Mouse (Mus musculus): Measurements from ENCODE around the gene Zfp784. TPM values are rescaled to one million over a fixed set of nuclear protein-coding genes. Genes with fewer than 3 reads are reported as not detected.
"Not testable (repeated sequence)": the region's sequence is repeated elsewhere in the genome, so short reads cannot be mapped to it uniquely, and the experiment has no call there.

The Zfp784 gene
- polyA plus RNA-seq, 1 experiment, result 6.8 TPM

- no peaks in the 10 kb centered on the region for H3K27me3 ChIP-seq (replicated peaks; ENCODE audit: control insufficient read depth, insufficient read depth, low read length)
- no peak for DNase-seq
- peak overlapping the region; percentile 83 for H3K27ac ChIP-seq (ENCODE audit: insufficient read depth, low read depth, low read length)
- peaks cover 13% of the 10 kb centered on the region; the same call in 1 of the 2 replicates for H3K4me1 ChIP-seq (ENCODE audit: control insufficient read depth, insufficient read depth, low read length)
- 5% methylated on average over 6 of the region's 6 CpGs for WGBS
- H3K36me3 ChIP-seq (ENCODE audit: control insufficient read depth, insufficient read depth, low read length), result peaks cover 4% of the 10 kb centered on the region; the same call in 1 of the 2 replicates
- H3K4me3 ChIP-seq (ENCODE audit: insufficient read depth, low read depth, low read length), result peak overlapping the region; percentile 94
- no peak for TF ChIP-seq POLR2A (IDR thresholded peaks at IDR 0.05; ENCODE audit: low read depth, low read length)
- no peak for TF ChIP-seq CTCF (conservative IDR thresholded peaks at IDR 0.05; ENCODE audit: insufficient read depth, insufficient read length, low read depth, low read length)
These were observed 42.6 kb upstream of the Zfp784 start for GRCm38 (mm10) chr7:5080815-5081214.

- Histone ChIP-seq H3K36me3 (ENCODE audit: control insufficient read depth, insufficient read depth, low read length) (peaks cover 4% of the 10 kb centered on the region; the same call in 1 of the 2 replicates), H3K27ac (ENCODE audit: insufficient read depth, low read depth, low read length) (peak within 1 kb of the TSS; percentile 84), H3K27me3 (replicated peaks; ENCODE audit: control insufficient read depth, insufficient read depth, low read length) (no peaks in the 10 kb centered on the region), H3K4me1 (ENCODE audit: control insufficient read depth, insufficient read depth, low read length) (peaks cover 8% of the 10 kb centered on the region; the same call in 1 of the 2 replicates), H3K4me3 (ENCODE audit: insufficient read depth, low read depth, low read length) (peak within 1 kb of the TSS; percentile 94)
- under 1% methylated on average over 79 of the region's 81 CpGs for WGBS
- peak; percentile 98 for DNase-seq
- TF ChIP-seq CTCF (conservative IDR thresholded peaks at IDR 0.05; ENCODE audit: insufficient read depth, insufficient read length, low read depth, low read length), result no peak
- no peak for TF ChIP-seq POLR2A (IDR thresholded peaks at IDR 0.05; ENCODE audit: low read depth, low read length)
These were observed 41.9 kb upstream of the Zfp784 start, which contains the start of gene Epn1 for GRCm38 (mm10) chr7:5080010-5080751. Epn1 (plus strand) TSS chr7:5080235.

GRCm38 (mm10) chr7:5079365-5080009 is 41.2 kb upstream of the Zfp784 start:
- H3K36me3 ChIP-seq (ENCODE audit: control insufficient read depth, insufficient read depth, low read length); H3K27me3 ChIP-seq (replicated peaks; ENCODE audit: control insufficient read depth, insufficient read depth, low read length); H3K4me1 ChIP-seq (ENCODE audit: control insufficient read depth, insufficient read depth, low read length); DNase-seq: not testable (repeated sequence)
- peak overlapping the region; percentile 78 for H3K4me3 ChIP-seq (ENCODE audit: insufficient read depth, low read depth, low read length)
- WGBS, result 31% methylated on average over 13 of the region's 13 CpGs
- H3K27ac ChIP-seq (ENCODE audit: insufficient read depth, low read depth, low read length), result peak overlapping the region; percentile 84

GRCm38 (mm10) chr7:5076931-5077330 is 38.7 kb upstream of the Zfp784 start:
- Histone ChIP-seq H3K4me1 (ENCODE audit: control insufficient read depth, insufficient read depth, low read length) (peaks cover 7% of the 10 kb centered on the region; the same call in 1 of the 2 replicates), H3K36me3 (ENCODE audit: control insufficient read depth, insufficient read depth, low read length) (peaks cover 8% of the 10 kb centered on the region), H3K27me3 (replicated peaks; ENCODE audit: control insufficient read depth, insufficient read depth, low read length) (no peaks in the 10 kb centered on the region), H3K27ac (ENCODE audit: insufficient read depth, low read depth, low read length) (no peak overlapping the region), H3K4me3 (ENCODE audit: insufficient read depth, low read depth, low read length) (no peak overlapping the region)
- 74% methylated on average over 2 of the region's 2 CpGs for WGBS
- TF ChIP-seq POLR2A (IDR thresholded peaks at IDR 0.05; ENCODE audit: low read depth, low read length), result no peak
- TF ChIP-seq CTCF (conservative IDR thresholded peaks at IDR 0.05; ENCODE audit: insufficient read depth, insufficient read length, low read depth, low read length), result no peak
- no peak for DNase-seq

DNA sequence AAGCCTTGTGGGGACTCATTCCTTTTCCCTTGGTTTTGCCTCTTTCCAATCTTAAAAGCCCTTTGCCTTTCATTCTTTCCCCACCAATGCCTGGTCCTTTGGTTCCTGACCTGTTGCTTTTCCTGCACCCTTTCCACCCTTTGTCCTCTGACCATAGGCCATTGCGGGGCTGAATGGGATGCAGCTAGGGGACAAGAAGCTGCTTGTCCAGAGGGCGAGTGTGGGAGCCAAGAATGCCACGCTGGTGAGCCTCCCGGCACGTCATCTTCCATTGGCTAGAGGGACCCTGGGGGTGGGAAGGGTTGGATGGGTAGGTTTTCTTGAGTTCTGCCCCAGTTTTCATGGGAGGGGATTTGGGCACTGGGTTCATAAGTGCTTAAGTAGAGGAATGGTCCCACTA is 36.7 kb upstream of the Zfp784 start:
- H3K4me1 ChIP-seq (ENCODE audit: control insufficient read depth, insufficient read depth, low read length), result no peaks in the 10 kb centered on the region
- H3K27me3 ChIP-seq (replicated peaks; ENCODE audit: control insufficient read depth, insufficient read depth, low read length), result no peaks in the 10 kb centered on the region
- no peak overlapping the region for H3K27ac ChIP-seq (ENCODE audit: insufficient read depth, low read depth, low read length)
- WGBS, result 56% methylated on average over 5 of the region's 5 CpGs
- TF ChIP-seq POLR2A (IDR thresholded peaks at IDR 0.05; ENCODE audit: low read depth, low read length) (no peak), CTCF (conservative IDR thresholded peaks at IDR 0.05; ENCODE audit: insufficient read depth, insufficient read length, low read depth, low read length) (no peak)
- H3K4me3 ChIP-seq (ENCODE audit: insufficient read depth, low read depth, low read length), result no peak overlapping the region
- peaks cover 13% of the 10 kb centered on the region for H3K36me3 ChIP-seq (ENCODE audit: control insufficient read depth, insufficient read depth, low read length)
- DNase-seq, result peak; percentile 57

DNA sequence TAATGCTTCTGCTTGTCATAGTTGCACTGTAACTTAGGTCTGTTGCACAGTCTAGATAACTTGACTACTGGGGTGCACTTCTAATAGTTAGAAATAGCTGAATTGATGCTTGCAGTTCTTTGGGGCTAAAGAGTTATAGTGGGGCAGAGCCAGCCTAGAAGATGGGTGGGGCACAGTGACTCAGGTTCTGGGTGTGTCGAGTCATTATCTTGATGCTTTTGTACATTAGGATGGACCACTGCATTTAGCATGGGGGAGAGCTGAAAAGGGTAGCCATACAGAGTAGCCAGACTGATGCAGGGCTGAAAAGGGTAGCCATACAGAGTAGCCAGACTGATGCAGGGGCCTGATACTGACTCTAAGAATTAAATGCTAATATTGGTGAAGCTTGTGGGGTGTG is 35.3 kb upstream of the Zfp784 start:
- 81% methylated on average over 1 of the region's 1 CpGs for WGBS
- no peaks in the 10 kb centered on the region for H3K27me3 ChIP-seq (replicated peaks; ENCODE audit: control insufficient read depth, insufficient read depth, low read length)
- H3K27ac ChIP-seq (ENCODE audit: insufficient read depth, low read depth, low read length), result no peak overlapping the region
- no peak for DNase-seq
- H3K4me3 ChIP-seq (ENCODE audit: insufficient read depth, low read depth, low read length), result no peak overlapping the region
- no peaks in the 10 kb centered on the region for H3K4me1 ChIP-seq (ENCODE audit: control insufficient read depth, insufficient read depth, low read length)
- H3K36me3 ChIP-seq (ENCODE audit: control insufficient read depth, insufficient read depth, low read length), result peaks cover 16% of the 10 kb centered on the region
- TF ChIP-seq CTCF (conservative IDR thresholded peaks at IDR 0.05; ENCODE audit: insufficient read depth, insufficient read length, low read depth, low read length), result no peak
- no peak for TF ChIP-seq POLR2A (IDR thresholded peaks at IDR 0.05; ENCODE audit: low read depth, low read length)

DNA sequence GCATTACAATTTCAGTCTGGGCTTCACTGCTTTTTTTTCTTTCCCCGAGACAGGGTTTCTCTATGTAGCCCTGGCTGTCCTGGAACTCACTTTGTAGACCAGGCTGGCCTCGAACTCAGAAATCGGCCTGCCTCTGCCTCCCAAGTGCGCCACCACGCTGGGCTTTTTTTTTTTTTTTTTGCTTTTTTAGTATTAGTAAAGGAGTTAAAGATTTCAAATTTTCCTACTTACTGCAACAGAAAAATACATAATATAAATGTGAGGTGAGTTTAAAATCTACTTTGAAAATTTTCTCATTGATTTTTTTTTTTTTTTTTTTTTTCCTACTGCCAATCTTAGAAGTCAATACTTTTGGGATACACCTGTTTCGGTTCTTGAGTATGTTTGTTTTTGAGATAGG is 26.6 kb upstream of the Zfp784 start:
- WGBS, result 83% methylated on average over 6 of the region's 6 CpGs
- Histone ChIP-seq H3K36me3 (ENCODE audit: control insufficient read depth, insufficient read depth, low read length) (peaks cover 7% of the 10 kb centered on the region), H3K27ac (ENCODE audit: insufficient read depth, low read depth, low read length) (no peak overlapping the region), H3K4me3 (ENCODE audit: insufficient read depth, low read depth, low read length) (no peak overlapping the region), H3K27me3 (replicated peaks; ENCODE audit: control insufficient read depth, insufficient read depth, low read length) (no peaks in the 10 kb centered on the region), H3K4me1 (ENCODE audit: control insufficient read depth, insufficient read depth, low read length) (peaks cover 3% of the 10 kb centered on the region; the same call in 1 of the 2 replicates)
- no peak for DNase-seq
- TF ChIP-seq POLR2A (IDR thresholded peaks at IDR 0.05; ENCODE audit: low read depth, low read length) (no peak), CTCF (conservative IDR thresholded peaks at IDR 0.05; ENCODE audit: insufficient read depth, insufficient read length, low read depth, low read length) (no peak)
